Mouse (Mus musculus) cerebellum, adult 9-10 months (tissue): ENCODE results near the gene Alpk1.

ENCODE experiments used
- DNase-seq: peaks from one replicate; pipeline ENCODE4 v3.0.0; 2022

Gene Alpk1

DNA sequence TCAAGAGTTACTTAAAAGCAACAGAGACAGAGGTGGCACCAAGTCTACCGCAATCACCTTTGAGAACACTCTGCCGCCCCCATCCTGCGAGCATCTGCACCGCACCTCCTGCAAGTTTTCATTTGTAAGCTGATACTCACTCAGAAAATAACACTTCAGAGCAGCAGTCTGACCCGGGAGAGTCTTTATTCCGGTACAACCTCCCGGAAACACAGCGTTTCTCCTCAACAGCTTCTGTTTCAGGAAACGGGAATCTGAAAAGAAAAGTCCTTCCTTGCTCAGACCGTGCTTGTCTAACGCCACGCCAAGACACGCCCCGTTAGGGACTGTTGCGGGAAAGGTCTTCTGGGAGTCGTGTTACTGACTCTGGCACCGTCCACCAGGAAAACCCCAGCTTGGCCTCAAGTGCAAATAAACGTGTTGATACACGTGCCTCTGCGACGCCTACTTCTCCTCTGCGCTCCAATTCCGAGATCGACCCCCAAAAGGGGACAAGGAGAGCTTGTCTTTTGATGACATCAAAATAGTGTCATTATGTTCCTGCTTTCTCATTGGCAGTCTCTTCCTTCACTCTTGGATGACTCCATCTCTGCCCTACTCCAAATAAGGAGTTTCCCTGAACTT is at the start of gene Alpk1:
Alpk1 (minus strand) TSS at position 507 of the 624 bp plus-strand sequence.
- no peak for DNase-seq

DNA sequence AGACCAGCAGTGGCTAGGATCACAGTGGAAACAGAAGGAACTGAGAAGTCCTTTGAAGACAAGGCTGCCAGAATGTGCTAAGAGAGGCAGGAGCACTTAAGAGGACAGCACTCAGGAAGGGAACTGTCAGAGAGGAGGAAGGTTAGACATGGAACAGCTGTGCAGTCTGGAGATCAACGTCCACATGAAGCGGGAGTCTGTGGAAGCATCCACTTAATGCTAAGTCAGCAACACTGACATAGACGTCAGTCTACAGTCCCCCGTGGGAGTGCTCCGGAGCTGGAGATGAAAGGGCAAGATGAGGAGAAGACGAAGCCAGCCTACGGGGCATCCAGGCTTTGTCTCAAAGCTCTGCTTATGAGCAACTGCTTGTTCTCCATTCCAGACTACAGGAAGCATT is 46.8 kb upstream of the Alpk1 start:
- DNase-seq, result no peak

DNA sequence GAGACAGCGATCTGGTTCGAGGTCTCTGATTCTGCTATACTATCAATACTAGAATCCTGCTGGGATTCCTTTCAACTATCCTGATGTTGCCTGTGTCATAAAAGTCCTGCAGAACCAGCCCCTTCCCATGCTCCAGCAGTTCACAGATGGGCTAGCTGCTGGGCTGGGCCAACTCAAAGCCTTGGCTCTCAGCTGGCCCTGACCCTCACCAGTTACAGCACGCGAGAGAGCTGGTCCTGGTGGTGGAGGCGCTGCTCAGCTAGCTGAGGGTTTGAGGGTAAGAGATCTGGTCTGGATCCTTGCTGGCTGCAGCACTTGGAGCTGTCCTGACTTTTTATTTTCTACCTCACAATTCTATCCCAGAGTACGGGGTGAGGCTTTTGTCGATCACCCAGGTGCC is 46.2 kb upstream of the Alpk1 start:
- DNase-seq, result no peak

DNA sequence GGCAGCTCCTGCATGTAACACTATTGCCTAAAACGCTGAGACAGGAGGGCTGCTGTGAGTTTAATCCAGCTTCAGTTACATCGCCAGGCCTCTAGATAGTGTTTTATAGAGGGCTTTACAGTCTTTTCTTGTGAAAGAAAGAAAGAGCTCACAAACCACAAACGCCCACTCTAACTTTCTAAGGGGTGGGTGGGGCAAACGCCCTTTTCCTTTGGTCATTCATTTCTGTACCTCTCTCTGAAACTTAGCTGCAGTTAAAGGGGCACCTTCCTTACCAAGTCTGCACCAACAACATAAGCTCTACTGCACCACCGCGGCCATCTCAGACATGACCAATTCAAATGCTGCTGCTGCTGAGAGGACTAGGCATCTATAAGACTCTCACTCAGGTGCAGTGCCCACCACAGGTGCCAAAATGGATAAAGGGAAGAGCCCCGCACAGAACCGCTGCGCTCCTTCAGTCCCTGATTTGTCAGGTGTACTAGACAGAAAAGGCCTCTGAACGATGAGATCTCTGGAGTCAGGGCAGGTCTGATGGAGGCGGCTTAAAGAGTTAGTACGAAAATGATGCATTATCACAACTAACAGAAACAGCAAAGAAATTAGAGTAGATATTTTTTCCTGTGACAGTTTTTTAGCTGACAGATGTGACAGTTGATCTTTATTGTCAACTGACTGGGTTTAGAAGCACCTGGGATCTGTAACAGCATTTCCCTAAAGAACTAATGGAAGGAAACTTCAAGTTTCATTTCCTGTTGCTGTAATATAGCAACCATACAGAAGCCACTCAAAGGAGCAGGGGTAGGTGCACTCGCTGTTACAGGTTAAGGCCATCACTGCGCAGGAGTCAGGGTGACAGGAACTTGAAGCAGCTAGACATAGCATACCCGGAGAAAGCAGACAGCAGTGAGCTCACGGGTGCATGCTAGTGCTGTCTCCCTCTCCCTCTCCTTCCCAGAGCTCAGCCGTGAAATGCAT is 43.8 kb upstream of the Alpk1 start:
- no peak for DNase-seq

DNA sequence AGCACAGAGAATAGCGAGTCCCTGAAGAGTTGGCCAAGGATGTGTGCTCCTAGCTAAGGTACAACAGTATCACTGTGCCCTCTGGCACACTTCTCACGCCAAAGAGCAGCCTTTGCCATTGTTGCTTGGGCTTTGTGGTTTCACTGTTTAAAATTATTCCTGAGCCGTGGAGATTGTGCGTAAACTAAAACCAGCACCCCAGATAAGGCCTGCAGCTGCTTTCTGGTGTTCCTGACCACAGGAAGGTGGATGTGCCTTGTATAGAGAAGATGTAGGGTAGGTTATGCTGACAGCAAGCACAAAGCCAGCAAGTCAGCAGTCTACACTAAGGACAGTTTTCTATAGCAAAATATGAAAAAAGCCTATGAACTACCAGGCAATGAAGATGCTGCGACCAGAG is 40.9 kb upstream of the Alpk1 start:
- DNase-seq, result no peak

DNA sequence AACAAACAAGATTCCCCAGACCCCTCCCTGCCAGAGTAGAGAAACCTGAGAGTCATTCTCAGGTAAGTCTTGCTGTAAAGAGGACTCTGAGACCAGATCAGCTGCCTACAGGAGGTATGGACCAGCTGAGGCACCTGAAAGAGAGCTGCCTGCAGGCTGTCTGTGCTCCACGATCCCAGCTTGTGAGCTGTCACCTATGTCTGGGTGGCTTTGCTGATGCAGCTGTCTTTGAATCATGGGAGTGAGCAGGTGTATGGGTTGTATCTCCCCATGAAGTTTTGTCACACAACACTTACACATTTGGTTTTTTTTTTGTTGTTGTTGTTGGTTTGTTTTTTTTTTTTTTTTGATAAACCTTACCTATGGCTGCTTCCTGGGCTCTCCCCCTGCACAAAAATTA is 40.1 kb upstream of the Alpk1 start:
- no peak for DNase-seq

DNA sequence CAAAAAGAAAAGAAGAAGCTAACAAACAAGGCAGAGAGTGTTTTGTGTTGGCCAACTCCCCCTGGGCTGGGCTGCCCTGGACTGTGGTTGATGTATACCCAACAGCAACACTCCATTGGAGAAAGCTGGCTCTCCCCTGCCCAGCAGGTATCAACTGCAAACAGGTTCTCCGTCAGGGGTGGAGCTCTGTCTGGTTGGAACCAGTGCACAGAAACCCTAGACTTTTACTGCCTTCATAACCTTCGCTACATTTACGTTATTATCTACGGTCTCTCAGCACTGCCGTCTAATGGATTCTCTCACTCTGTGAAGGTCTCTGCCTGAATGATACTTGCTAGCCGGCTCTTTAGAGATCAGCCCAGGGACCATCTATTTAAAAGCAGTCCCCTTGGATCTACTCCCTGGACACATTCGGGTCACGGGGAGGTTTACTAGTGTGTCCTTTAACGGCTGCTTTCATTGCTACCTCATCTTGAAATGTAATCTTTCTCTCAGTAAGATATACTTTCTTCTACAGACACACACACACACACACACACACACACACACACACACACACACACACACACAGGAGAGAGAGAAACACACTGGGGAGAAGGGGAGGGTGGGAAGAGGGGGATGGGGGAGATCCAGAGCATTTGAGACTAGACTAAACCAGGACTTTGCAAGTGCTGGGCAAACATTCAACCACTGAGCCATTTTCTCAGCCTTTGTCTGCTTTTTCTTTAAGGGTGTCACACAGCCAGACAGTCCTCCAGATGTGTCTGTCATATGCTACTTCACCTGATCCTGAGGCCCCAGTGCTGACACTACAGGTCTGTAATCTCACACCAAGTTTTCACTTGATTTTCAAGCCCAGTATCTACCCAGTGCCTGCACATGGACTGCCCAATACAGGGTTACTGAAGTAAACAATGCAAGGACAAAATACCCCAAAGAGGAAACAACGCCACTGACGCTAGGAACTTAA is 38.7 kb upstream of the Alpk1 start:
- DNase-seq, result no peak

DNA sequence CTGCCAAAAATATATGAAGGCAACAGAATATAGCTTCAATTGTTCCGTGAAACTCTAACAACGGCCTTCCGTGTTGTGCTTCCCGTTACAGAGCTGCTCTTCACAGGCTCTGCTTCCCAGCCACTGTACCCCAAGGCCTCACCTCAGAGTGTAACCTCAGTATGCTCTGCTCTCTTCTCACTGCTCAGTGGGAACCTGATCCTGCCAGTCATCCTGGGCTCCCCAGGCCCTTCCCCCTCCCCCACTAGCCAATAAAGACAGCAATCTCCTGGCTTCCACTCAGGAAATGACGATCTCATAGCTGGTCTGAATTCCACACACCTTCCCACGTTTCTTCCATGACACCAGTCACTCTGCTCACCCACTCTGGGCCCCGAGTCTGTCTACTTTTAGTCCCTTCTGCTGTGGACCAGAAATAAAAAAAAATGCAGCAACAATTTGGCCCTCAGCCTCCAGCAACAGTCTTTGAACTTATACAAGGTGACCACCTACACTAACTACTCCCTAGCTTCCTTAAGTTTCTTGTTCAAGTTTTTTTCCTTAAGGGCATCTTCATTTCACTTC is 36.9 kb upstream of the Alpk1 start:
- DNase-seq, result no peak

DNA sequence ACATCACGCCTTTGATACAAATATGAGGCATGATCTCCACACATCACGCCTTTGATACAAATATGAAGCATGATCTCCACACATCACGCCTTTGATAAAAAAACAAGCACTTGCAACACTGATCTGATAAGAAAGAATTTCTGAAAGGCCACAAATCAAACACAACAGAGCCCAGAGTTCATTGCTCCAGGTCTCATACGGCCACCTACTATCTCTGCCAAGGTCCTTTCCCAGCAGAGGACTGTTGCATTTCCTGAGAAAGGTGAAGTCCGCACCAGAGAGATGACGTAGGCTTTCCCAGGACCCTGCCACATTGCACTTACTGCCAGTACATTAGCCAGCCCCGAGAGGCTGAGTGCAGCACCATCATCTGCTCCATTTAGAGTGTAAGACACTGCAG is 28.8 kb upstream of the Alpk1 start:
- DNase-seq, result no peak

DNA sequence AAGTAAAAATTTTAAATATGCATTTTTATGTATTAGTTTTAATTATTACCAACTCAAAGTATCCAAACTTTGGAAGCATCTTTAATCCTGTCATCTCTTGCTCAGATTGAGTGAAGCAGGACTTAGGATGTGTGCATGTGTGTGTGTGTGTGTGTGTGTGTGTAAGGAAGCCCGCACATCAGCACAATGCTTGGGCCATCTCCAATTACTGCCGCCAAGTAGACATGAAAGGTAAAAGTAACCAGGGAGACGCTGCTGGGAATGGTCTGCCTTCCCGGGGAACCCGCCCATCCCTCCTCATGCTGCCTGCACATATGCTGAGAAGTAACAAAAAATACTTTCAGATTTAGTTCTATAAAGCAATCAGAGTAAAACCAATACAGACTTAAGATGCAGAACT is 27.5 kb upstream of the Alpk1 start:
- DNase-seq, result no peak

DNA sequence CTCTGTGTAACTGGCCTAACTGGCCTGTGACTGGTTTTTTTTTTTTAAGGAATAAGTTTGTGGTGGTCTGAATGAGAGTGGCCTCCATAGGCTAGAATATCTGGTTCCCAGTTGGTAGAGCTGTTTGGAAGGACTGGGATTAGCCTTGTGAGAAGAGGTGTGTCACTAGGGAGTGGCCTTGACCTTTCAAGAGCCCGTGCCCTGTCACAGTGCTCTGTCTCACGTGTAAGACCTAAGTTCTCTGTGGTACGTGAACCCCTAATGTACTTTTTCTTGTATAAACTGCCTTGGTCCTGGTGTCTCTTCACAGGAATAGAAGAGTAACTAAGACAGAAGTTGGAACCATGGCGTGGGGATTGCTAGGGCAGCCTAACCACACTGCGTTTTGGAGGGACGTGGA is 25.7 kb upstream of the Alpk1 start:
- no peak for DNase-seq

DNA sequence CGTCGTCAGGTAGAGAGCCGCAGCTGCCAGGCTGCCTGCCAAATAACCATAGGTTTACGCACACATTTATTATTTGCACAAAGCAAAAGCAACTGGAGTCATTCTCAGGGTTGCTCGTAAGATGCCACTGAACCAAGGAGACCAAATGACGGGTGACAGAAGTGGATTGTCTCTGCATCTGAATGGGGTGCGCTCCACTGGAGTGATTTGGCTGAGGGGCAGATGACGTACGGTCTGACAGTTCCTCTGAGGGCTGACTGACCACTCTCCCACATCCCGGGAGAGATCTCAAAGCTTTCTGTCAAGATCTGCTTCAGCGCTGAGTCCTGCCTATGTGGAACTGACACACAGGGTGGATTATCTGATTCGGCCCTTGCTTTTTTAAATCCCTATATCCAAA is 24.7 kb upstream of the Alpk1 start:
- DNase-seq, result no peak

DNA sequence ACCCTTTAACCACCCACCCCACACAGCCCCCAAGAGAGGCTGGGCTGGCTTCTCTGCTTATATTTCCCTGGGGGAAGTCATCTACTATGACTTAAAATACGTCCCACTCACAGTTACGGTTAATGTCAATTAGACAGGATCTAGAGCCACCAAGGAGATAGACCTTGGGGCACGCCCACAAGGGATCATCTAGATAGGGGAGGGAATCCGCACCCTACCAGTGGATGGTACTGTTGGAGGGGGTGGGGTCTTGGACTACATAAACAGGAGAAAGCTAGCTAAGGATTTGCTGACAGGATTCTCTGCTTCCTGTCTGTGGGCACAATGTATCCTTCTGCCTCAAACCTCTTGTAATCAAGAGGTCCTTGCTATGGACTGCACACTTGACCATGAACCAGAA is 24.1 kb upstream of the Alpk1 start:
- no peak for DNase-seq

DNA sequence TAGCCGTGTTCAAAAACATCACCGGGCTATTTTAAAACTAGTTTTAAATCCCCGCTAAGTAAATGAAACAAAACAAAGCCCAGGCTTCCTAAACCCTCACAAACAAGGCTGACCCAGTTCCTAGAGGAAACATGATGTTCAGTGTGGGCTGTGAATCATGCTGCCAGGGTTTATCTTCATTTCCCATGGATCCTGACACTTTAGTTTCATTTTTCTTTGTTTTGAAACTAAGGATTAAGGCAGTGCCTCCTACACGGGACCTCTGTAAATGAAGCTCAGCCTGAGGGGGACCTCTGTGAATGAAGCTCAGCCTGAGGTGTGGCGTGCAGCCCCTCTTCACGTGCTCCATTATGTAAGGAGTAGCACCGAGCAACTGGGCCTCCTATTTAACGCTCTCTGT is 22.5 kb upstream of the Alpk1 start:
- DNase-seq, result no peak

DNA sequence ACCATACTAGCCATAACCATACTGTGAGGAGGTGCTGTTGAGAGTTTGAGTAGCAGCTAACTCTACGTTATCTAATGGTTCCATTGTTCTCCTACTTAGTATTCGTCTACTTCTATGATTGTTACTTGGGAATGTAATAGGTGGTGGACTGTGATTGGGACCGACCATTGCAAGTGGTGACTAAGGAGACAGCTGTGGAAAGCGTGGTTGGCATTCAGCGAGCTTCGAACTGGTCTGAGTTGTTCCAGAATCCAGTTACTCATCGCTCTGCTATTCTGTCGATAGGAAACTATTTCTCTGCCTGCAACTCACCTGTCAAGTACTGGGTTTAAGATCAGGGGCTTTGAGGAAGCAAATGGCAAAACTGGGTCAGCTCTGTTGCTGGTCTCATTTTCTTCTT is 20.8 kb upstream of the Alpk1 start:
- DNase-seq, result no peak

DNA sequence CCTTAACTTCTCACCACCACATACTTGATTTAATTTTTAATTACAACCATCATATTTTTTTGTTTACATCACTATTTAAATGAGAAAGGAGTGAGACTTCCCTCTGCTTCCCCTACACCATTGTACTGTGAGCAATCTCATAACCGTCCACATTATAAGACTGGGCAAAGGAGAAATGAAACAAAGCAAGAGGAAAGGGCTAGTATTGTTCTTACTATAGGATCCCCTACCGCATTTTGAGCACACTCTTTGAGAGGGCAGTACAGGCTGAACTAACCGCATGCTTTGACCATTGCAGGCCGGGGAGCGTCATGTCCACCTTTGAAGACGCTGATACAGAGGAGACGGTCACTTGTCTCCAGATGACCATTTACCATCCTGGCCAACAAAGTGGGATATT is 15.9 kb upstream of the Alpk1 start:
- no peak for DNase-seq

DNA sequence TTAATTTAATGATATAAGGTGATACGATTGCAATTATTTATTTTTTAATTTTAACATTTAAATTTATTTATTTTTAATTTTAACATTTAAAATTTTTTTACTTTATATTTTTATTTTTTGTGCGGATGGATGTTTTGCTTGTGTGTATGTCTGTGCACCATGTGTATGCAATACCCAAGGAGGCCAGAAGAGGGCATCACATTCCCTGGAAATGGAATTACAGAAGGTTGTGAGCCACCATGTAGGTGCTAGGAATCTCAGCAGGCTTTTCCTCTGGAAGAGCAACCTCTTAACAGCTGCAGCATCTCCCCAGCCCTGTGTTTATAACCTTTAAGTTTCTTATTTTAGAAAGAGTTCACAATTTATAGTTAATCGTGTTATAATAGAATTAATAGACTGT is 15.4 kb upstream of the Alpk1 start:
- no peak for DNase-seq

DNA sequence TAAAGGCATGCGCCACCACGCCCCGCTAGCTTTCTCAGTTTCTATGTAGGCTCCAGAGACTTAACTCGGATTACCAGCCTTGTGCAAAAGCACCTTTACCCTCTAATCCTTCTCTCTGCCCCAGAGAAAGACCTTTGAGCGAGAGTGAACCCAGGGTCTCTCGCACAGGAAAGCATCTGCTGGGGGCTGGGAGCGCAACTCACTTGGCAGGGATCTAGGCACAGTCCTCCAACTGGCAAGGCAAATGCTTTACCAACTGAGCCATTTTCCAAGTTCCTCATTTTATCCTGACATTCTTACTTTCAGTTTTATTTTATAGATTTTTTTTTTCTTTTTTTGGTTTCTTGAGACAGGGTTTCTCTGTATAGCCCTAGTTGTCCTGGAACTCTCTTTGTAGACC is 12.7 kb upstream of the Alpk1 start:
- DNase-seq, result no peak

DNA sequence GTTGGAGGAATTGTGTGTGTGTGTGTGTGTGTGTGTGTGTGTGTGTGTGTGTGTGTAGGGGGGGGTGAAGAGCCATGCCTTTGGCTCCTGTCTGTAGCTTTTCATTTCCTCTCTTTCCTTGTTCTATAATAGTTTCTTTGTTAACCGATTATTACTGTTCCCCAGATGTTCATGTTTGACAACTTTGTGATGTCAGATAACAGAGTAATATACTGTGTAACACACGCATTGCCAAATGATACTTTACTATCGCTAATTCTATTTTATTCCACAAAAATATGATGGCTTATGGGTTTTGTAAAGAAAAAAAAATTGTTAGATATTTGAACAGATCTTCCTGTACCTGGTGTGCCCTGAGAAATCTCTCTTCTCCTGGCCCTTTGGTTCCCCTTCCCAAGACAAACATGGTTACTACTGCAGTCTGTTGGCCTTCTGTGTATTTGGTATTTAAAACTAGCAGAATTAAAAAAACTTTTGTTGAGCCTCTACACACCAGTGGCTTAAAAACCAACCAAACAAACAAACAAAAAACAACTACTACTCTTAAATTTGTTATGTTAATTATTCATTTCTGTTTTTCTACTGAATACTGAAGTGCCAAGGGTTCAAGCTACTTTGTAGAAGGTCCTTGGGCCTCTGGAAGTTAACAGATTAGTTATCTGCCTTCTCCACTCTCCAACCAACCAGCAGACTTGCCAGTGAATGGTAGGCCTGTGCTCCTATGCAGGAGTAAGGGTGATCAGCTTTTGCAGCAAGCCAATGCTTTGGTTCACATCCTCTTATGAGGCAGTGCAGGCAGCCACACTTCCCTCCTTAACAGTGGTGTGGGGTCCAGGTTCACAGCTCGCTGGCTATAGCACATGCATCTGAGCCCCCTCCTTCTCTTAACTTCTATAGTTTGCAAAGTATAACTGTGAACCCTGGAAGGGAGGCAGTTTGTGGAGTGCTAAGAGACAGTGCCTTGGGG is 11.6 kb upstream of the Alpk1 start:
- DNase-seq, result no peak

DNA sequence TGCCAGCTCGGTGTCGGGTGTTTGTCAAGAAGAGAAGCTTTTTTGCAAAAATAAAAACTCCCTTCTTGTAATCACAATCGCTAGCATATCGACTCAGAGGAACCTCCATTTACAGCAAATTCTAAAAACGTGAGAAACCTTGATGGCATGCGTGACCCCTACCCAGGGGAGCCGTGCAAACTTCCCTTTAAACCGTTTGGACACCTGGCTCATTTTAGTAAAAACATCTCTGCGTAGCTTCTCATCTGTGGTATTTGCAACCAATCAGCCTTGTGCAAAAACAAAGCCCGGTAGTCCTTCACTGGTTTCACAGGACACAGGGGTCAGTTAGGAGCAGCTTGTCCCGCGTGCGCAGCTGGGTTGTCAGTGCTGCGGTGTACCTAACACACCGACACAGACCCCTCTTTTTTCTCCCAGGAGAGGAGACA is 10.7 kb upstream of the Alpk1 start:
- peak; percentile 12 for DNase-seq

DNA sequence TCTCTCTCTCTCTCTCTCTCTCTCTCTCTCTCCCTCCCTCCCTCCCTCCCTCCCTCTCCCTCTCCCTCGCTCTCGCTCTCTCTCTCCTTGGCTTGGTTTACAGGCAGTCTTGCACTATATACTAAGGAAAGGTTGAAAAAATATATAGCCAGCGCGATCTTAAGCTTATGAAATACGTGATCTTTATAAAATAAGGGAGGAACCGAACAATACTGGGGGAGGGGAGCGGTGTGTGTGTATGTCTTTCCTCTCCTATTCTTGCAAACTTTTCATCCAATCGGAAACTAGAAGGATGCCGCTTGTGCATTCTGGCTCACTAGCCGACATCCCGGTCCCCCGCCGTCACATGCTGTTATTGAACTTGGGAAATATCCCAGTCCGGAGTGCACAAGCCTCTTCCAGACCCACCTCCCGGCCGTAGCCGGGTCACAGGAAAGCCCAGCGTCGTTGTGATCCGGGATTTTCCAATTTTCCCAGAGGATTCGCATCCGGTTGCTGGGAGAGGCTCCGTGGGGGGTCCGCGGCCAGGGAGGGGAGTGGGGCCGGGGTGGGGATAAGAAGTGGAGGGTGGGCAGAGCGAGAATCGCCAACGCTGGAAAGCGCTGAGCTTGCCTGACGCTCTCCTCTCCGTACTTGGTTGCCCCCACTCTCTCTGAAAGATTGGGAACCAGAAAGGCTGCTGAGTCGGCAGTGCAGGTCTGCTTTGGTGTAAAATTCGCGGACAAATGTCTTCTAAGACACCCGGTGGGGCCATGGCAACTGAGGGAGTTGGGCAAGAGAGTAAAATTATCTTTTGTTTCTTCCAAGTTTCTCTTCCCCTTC is 10.1 kb upstream of the Alpk1 start:
- peak; percentile 24 for DNase-seq
